13 mouse cellular contexts compared by ENCODE assay signal in the genomic region with DNA sequence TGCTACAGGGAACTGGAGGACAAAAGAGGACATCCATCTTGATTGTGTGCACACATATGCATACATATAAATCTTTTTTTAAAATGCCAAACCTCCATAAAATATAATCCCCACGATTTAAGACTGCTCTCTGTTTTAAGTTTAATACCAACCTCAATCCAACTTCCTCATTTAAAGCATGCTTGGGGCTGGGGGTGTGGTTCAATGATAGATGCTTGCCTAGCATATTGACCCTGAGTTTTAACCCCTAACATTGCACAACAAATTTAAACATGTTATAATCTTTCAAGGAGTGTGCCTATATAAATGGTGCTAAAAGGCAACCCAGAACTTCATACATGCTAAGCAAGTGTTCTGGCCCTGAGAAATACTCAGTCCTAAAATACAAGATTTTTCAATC. TPM values are rescaled to one million over a fixed set of nuclear protein-coding genes. Genes with fewer than 3 reads are reported as not detected.
DNase-seq lines count a peak whose midpoint lies in the region; ATAC-seq and TF ChIP-seq lines count a peak whose summit lies in the region.
"Had no signal": no experiment of that assay in that cellular context is flagged by ENCODE, and none has a peak within 500 bp of the region (broad histone marks: within the 10 kb centered on the region; RNA-seq: fewer than 3 reads in every experiment).

No protein-coding gene starts in this region.

- no peak overlapping the region for H3K27ac ChIP-seq in heart, embryonic 12.5 days (ENCODE audit: poor library complexity, severe bottlenecking)
- no peak overlapping the region for H3K27ac ChIP-seq in kidney, postnatal 0 days
- no peak overlapping the region for H3K27ac ChIP-seq in MEL (ENCODE audit: control insufficient read depth, low read depth, low read length)
- H3K27ac ChIP-seq: liver, embryonic 14.5 days; midbrain, embryonic 12.5 days; neural tube, embryonic 13.5 days had no signal

- no peak for TF ChIP-seq POLR2A in MEL (IDR thresholded peaks at IDR 0.05; ENCODE audit: control insufficient read depth in 1 of 2, insufficient read depth in 1 of 2, low read depth in 1 of 2, low read length in 2 of 2, poor library complexity in 1 of 2)

- no peak overlapping the region for H3K9ac ChIP-seq in heart, embryonic 12.5 days
- no peak overlapping the region for H3K9ac ChIP-seq in kidney, postnatal 0 days (ENCODE audit: low read depth, low read length)
- no peak overlapping the region for H3K9ac ChIP-seq in MEL (ENCODE audit: control insufficient read depth, low read depth, low read length, poor library complexity, severe bottlenecking)
- H3K9ac ChIP-seq: liver, embryonic 14.5 days; midbrain, embryonic 12.5 days; neural tube, embryonic 13.5 days had no signal

- no peak for TF ChIP-seq CTCF in kidney, postnatal 0 days (IDR thresholded peaks at IDR 0.05; ENCODE audit: low read depth)
- no peak for TF ChIP-seq CTCF in MEL (IDR thresholded peaks at IDR 0.05 in 2 of 3, conservative IDR thresholded peaks at IDR 0.05 in 1 of 3; ENCODE audit: control insufficient read depth in 1 of 3, insufficient read depth in 1 of 3, low read depth in 2 of 3, low read length in 3 of 3, poor library complexity in 1 of 3, severe bottlenecking in 1 of 3)

- peaks cover 61% of the 10 kb centered on the region for H3K79me2 ChIP-seq in MEL (ENCODE audit: control insufficient read depth, insufficient read depth, low read length, poor library complexity)

- no peak for DNase-seq in heart, postnatal 36 days
- DNase-seq in kidney, postnatal 0 days (ENCODE audit: low spot score), result no peak
- DNase-seq in kidney, adult 18-20 months, result no peak
- DNase-seq in MEL (ENCODE audit: low read depth, low spot score), result peak; percentile 68
- DNase-seq in frontal cortex, postnatal 10 days (ENCODE audit: low spot score in 2 of 2), result no peak
- DNase-seq: adrenal gland, adult 2 months; thymus, postnatal 25 days had no signal

- no peaks in the 10 kb centered on the region for H3K27me3 ChIP-seq in heart, embryonic 12.5 days (replicated peaks)
- no peaks in the 10 kb centered on the region for H3K27me3 ChIP-seq in kidney, postnatal 0 days (ENCODE audit: insufficient read depth, low read length)
- no peaks in the 10 kb centered on the region for H3K27me3 ChIP-seq in MEL (ENCODE audit: control insufficient read depth in 1 of 2, insufficient read depth in 2 of 2, low read length in 2 of 2)
- H3K27me3 ChIP-seq: midbrain, embryonic 12.5 days; neural tube, embryonic 13.5 days; Patski had no signal

- ATAC-seq in heart, embryonic 12.5 days (ENCODE audit: insufficient number of reproducible peaks, low FRiP score), result no peak
- no peak for ATAC-seq in kidney, postnatal 0 days (replicated peaks; ENCODE audit: low FRiP score, low read depth)
- peak; percentile 65 for ATAC-seq in megakaryocyte progenitor cell, adult 5-6 weeks (replicated peaks; ENCODE audit: poor library complexity)
- ATAC-seq: Patski had no signal

- peaks cover 10% of the 10 kb centered on the region for H3K36me3 ChIP-seq in heart, embryonic 12.5 days
- 0 out of 2 replicates have a peak, but pooled peaks cover under 1% of the 10 kb centered on the region for H3K36me3 ChIP-seq in kidney, postnatal 0 days (ENCODE audit: insufficient read depth, low read length)
- H3K36me3 ChIP-seq in MEL (ENCODE audit: control insufficient read depth in 1 of 2, insufficient read depth in 2 of 2, low read length in 2 of 2), result peaks cover 24 to 69% of the 10 kb centered on the region in 2 experiments

- 70% methylated on average over 1 of the region's 1 CpGs for WGBS in heart, embryonic 12.5 days
- WGBS in kidney, postnatal 0 days, result 31% methylated on average over 1 of the region's 1 CpGs

- peak overlapping the region; percentile 31; the same call in 1 of the 2 replicates for H3K4me2 ChIP-seq in heart, embryonic 12.5 days
- H3K4me2 ChIP-seq in kidney, postnatal 0 days (ENCODE audit: low read length), result peak overlapping the region; percentile 23
- H3K4me2 ChIP-seq: midbrain, embryonic 12.5 days; neural tube, embryonic 13.5 days had no signal

- peaks cover 28% of the 10 kb centered on the region for H3K4me1 ChIP-seq in heart, embryonic 12.5 days (replicated peaks)
- peaks cover 16% of the 10 kb centered on the region for H3K4me1 ChIP-seq in kidney, postnatal 0 days (replicated peaks; ENCODE audit: insufficient read depth, low read length)
- H3K4me1 ChIP-seq in MEL (ENCODE audit: control insufficient read depth in 1 of 2, insufficient read depth in 2 of 2, low read length in 2 of 2), result peaks cover 20% of the 10 kb centered on the region in 2 experiments

- TF ChIP-seq RAD21 in MEL (IDR thresholded peaks at IDR 0.05; ENCODE audit: low read depth, low read length), result no peak

- no peaks in the 10 kb centered on the region for H3K9me3 ChIP-seq in heart, embryonic 12.5 days (replicated peaks)
- no peaks in the 10 kb centered on the region for H3K9me3 ChIP-seq in kidney, postnatal 0 days (replicated peaks; ENCODE audit: low read length)
- H3K9me3 ChIP-seq in MEL (replicated peaks; ENCODE audit: insufficient read depth, low read length), result no peaks in the 10 kb centered on the region
- H3K9me3 ChIP-seq: midbrain, embryonic 12.5 days; neural tube, embryonic 13.5 days had no signal

- intact Hi-C loops in heart, postnatal 36 days (cut with DNase I), result loop anchor here (10.0 kb wide), 1 partner anchor 424 kb away; a partner anchor contains a TSS

- TF ChIP-seq EP300 in MEL (IDR thresholded peaks at IDR 0.05; ENCODE audit: low read depth in 1 of 2, low read length in 2 of 2), result no peak

- no peak overlapping the region for H3K4me3 ChIP-seq in heart, embryonic 12.5 days
- H3K4me3 ChIP-seq in kidney, postnatal 0 days (replicated peaks; ENCODE audit: low read depth, low read length), result no peak overlapping the region
- H3K4me3 ChIP-seq in MEL (ENCODE audit: control insufficient read depth in 1 of 2, insufficient read depth in 1 of 2, low read depth in 2 of 2, low read length in 2 of 2), result no peak overlapping the region
- H3K4me3 ChIP-seq: midbrain, embryonic 12.5 days; neural tube, embryonic 13.5 days had no signal

TF ChIP-seq in MEL, 35 proteins besides CTCF, POLR2A, EP300 and RAD21:
- TF ChIP-seq KAT2A (conservative IDR thresholded peaks at IDR 0.05; ENCODE audit: low read depth, low read length) (no peak), GABPA (IDR thresholded peaks at IDR 0.05; ENCODE audit: low read depth, low read length) (no peak), MXI1 (IDR thresholded peaks at IDR 0.05; ENCODE audit: low read depth, low read length) (peak; percentile 90), MAX (IDR thresholded peaks at IDR 0.05; ENCODE audit: low read length) (0 out of 2 replicates have a peak, but pooled peaks have one; percentile 52), SIN3A (IDR thresholded peaks at IDR 0.05; ENCODE audit: low read length) (peak; percentile 66), MYC (IDR thresholded peaks at IDR 0.05; ENCODE audit: low read depth, low read length) (peak; percentile 75)
TF ChIP-seq in MEL: peak in this region for 4.

RNA-seq across cellular contexts. Expression of a gene that starts 27.1 kb away (rescaled TPM):
- 0.75 and 0.76 TPM in 2 replicates for polyA plus RNA-seq in heart, embryonic 12.5 days (2016; fragmentation: Nextera tagmentation; extraction: Ambion mirVana)
- total RNA-seq in heart, postnatal 36 days (2021), result not detected
- polyA plus RNA-seq in kidney, postnatal 0 days (2015; fragmentation: Nextera tagmentation; extraction: Ambion mirVana), result 0.64 and 1.1 TPM in 2 replicates
- total RNA-seq in MEL (2012; rRNA removed), result 0.42 and 0.73 TPM in 2 replicates
- under 1 TPM in 1 of 2 experiments, not detected in 1; 0.70 TPM for polyA plus RNA-seq in MEL (2012; ENCODE audit: insufficient read depth in 1 of 2, insufficient read length in 2 of 2, low read depth in 1 of 2, low replicate concordance in 2 of 2, missing spikeins in 1 of 2)
- 0.71 and 1.0 TPM in 2 replicates for total RNA-seq in megakaryocyte progenitor cell, adult 5-6 weeks (2015)
- total RNA-seq in megakaryocyte progenitor cell, adult 5-6 weeks (2017), result 1.2 and 1.4 TPM in 2 replicates
- total RNA-seq: adrenal gland, adult 2 months had no signal
- polyA plus RNA-seq: adrenal gland, adult 2 months had no signal

RNA-seq across cellular contexts. Expression of a gene that starts 27.2 kb away (rescaled TPM):
- polyA plus RNA-seq in heart, embryonic 12.5 days (2016; fragmentation: Nextera tagmentation; extraction: Ambion mirVana), result 3.8 and 4.1 TPM in 2 replicates
- 1 to 10 TPM; 3.7 to 4.9 TPM for total RNA-seq in heart, postnatal 36 days (2021)
- polyA plus RNA-seq in kidney, postnatal 0 days (2015; fragmentation: Nextera tagmentation; extraction: Ambion mirVana), result 2.2 TPM in 2 replicates
- 5.9 and 6.5 TPM in 2 replicates for total RNA-seq in MEL (2012; rRNA removed)
- 1 to 10 TPM in 1 of 2 experiments, not detected in 1; 3.6 TPM for polyA plus RNA-seq in MEL (2012; ENCODE audit: insufficient read depth in 1 of 2, insufficient read length in 2 of 2, low read depth in 1 of 2, low replicate concordance in 2 of 2, missing spikeins in 1 of 2)
- total RNA-seq in megakaryocyte progenitor cell, adult 5-6 weeks (2015), result 7.8 and 9.4 TPM in 2 replicates
- total RNA-seq in megakaryocyte progenitor cell, adult 5-6 weeks (2017), result 12.4 and 16.4 TPM in 2 replicates
